Mouse (Mus musculus): Measurements from ENCODE around the gene Ryr2. TPM values are rescaled to one million over a fixed set of nuclear protein-coding genes. Genes with fewer than 3 reads are reported as not detected.
"Not testable (repeated sequence)": the region's sequence is repeated elsewhere in the genome, so short reads cannot be mapped to it uniquely, and the experiment has no call there.

Gene Ryr2
- total RNA-seq, 2 experiments from 2014 or later = not detected

DNA sequence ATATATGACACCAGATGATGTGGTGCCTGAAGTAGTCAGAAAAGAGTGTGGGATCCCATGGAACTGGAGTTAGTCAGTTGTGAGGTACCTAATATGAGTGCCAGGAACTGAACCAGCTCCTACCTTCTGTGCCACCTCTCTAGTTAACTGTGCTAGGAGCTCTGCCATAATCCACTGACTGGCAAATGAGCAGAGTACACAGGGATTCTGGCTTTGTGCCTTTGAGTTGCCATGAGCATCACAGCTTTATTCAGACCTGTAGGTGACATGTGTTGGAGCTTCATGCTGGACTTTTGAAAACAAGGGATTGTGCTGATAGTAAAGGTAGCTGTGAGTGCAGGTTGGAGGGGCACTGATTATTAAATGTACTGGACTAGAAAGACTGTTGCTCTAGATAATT, 539.4 kb downstream of the Ryr2 start:
- no peak for ATAC-seq (replicated peaks; ENCODE audit: poor library complexity)

DNA sequence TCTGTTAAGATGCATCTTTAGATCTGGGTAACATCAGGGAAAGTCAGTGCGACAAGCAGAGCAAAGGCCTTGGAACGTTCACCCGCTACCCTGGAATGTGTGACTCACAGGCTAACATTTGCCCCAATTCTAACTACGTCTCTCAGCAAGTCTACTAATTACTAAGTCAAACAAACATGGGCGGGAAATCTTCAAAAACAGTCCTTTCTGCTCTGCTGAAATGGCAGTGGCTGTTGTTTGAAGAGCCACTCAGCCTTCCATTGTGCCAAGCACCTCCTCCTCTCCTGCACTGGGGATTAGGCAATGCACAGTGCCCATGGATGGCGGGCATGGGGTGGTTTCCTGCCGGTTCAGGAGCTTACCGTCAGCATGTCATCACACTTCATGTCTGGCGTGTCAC, 540.3 kb downstream of the Ryr2 start:
- ATAC-seq (replicated peaks; ENCODE audit: poor library complexity) = no peak

DNA sequence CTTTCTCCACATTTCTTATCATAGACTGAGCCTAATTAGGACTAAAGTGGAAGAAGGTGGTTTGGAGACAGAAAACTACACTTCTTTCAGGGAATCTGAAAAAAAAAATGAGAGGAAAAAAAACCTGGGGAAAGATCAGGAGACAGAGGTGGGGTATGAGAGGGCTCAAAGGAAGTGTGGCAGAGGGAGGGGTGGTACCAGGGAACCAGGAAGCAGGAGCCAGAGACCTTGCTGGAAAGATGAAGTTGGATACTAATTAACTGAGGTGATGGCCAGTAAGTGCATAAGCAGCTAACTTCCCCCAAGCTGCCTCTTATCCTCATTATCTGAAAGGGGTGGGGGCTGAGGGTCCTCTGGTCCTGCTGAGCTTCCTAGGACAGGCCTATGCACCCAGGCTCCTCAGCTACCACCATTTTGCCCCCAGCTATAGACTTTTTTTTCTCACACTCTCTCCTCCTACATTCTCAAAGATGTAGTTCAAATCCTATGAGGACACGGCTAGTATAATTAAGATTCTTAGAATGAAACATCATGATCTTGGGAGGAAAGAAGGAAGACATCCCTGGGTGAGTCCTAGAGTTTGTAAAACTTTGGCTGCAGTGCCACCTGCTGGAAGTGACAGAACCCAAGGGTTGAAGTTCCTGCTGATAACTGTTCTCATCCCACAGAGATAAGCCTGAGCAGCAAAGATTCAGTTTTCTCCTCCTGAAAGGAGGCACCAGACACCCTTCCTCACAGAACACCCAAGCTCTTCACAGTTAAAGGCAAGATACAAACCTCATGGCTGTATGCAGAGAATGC, 543.3 kb downstream of the Ryr2 start:
- ATAC-seq (replicated peaks; ENCODE audit: poor library complexity) = peak; percentile 66

DNA sequence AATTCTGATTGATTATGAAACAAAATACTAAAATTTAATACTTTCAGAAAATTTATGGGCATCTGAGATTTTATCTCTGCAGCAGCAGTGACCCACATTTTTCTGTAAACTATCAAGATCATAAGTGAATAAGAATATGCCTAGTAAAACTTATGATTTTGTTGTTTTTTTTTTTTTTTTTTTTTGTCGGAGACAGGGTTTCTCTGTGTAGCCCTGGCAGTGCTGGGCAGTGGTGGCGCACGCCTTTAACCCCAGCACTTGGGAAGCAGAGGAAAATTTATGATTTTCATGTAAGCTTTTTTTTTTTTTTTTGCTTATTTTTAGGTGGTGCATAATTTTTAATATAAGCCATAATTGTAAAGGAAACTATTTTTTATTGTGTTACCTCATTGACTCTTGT, 557.1 kb downstream of the Ryr2 start:
- no peak for ATAC-seq (replicated peaks; ENCODE audit: poor library complexity)

DNA sequence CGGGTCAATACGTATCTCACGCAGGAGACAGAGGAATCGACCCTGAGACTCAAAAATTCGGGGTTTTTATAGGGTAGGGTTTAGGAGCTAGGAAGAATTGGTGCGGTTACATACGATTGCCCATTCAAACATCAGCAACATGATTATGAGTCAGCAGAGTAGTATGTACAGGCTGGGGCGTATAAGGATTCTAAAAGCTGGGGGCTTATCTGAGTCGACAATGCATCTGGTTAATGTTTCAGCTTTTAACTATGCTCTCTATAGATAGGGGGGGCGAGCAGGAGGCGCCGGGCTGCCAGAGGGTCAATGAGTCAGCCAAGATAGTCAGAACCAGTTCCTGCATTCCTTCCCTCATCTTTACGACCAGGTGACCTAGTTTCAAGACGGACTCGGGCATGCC, 557.6 kb downstream of the Ryr2 start:
- not testable (repeated sequence) for ATAC-seq (replicated peaks; ENCODE audit: poor library complexity)

DNA sequence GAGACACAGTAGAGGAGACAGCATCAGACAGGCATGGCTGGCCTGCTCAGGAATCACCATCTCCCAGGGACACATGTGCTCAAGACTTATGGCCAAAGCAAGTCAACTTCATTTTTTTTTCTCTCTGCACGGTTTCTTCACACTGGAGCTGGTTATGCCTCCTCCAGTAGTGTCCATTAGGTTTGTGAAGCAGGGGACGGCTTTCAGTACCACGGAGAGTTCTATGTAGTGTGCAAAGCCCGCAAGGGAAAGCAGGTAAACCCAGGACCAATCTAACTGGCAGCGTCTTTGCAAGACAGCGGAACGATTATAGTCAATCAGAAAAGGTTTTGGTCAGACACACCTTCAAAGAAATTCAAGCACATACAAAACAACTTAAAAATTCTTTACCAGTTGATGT, 560.9 kb downstream of the Ryr2 start:
- no peak for ATAC-seq (replicated peaks; ENCODE audit: poor library complexity)

DNA sequence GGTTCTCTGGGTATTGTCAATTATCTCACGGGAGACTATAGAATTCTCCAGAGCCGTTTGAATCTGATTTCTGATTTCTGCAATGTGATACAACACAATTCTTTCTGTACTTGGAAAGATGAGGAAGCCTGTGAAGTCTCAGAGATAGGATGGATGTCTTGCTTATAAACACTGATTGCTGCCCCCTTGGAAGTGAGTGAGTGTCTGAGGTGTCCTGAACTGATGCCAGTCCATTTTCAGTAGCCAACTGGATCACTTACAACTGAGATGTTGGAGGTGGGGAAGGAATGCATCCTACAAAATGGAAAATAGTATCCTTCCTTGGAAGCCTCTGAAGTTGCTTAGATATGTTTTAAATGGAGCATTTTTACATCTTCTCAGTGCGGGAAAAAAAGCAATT, 564.2 kb downstream of the Ryr2 start:
- no peak for ATAC-seq (replicated peaks; ENCODE audit: poor library complexity)

DNA sequence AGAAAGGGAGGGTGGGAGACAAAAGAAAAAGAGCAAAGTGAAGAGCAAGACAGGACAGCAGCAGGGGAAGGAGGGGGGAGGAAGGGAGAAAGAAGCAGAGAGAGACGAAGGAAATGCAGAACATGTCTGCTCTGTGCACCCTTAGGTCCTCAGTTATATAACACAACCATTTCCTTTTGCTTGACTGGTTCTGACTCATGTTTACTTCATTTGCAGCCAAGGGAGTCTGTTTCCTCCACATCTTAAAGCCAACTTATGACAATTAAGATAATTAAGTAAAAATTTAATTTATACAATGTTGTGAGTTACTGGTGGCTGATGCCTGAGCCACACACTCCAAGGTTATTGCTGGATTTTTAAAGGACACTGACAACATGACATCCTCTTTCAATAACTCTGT, 569.9 kb downstream of the Ryr2 start:
- ATAC-seq (replicated peaks; ENCODE audit: poor library complexity) = no peak

DNA sequence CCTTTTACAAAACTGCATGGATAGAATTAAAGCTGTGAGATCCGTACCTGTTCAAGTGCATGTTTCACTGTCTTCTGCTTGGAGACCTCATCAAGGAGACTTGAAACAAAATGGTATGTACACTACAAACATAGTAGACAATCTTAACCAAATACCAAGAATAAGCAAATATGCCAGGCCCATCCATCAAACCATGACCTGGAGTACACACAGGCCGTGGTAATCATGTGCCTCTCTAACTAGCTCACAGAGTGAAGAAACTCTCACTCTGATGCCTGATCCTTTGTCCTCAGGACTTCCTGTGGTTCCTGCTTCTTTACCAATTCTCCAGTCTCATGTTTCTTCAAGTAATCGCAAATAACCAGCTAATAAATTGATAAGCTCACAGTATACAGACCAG, 570.9 kb downstream of the Ryr2 start:
- ATAC-seq (replicated peaks; ENCODE audit: poor library complexity) = no peak

DNA sequence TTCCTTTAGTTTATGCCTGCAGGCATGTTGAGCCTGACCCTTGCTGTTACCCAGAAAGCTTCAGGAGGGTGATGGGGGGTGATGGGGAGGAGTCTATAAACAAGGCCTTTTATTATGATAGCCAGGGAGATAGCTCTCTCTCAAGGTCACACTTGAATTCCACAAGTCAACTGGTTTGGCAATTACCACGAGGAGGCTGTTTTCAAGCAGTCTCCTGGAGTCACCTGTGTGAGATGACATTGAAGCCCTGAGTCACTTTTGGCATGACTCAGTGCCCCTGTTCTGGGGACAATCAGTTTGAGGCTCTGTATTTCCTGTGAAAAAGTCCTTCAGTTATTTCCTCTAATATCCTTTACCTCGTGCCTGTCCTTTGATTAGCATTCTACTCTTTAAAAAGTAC, 573.5 kb downstream of the Ryr2 start:
- no peak for ATAC-seq (replicated peaks; ENCODE audit: poor library complexity)

DNA sequence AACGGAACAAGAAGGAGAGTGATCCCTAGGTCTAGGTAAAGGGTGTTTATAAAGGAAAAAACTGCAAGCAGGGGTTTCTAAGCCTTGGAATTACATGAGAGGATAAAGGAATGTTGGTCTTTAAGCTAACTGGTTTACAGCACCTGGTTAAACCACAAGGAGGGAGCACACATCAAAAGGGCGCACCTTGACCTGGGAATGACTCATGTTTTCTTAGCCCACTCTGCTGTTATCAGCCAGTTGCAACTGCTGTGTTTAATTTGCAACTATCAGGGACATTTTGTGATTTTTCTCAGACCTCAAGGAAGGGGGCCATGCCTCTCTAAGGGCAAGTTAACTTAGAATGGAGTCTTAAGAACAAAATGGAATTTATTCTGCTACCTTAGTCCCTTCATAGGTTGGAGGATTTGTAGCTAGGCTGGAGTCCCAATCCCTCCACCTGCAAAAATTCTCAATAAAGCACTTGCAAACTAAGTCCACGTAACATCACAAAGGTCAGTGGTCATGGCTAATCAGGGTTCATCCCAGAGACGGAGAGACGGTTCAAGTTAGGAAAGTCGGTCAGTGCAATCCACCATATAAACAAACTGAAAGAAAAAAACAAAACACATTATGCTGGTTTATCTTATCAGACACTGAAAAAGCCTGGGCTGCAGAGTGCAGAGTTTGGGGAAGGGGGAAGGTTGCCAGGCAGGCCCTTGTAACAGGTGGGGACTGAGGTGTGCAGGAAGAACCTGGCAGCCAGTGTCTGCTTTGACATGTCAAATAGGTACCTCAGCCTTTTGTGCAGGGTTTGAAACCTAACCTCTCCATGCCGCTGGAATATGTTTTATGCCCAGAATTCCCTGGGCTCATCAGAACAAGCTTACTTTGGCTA, 574.5 kb downstream of the Ryr2 start:
- no peak for ATAC-seq (replicated peaks; ENCODE audit: poor library complexity)

DNA sequence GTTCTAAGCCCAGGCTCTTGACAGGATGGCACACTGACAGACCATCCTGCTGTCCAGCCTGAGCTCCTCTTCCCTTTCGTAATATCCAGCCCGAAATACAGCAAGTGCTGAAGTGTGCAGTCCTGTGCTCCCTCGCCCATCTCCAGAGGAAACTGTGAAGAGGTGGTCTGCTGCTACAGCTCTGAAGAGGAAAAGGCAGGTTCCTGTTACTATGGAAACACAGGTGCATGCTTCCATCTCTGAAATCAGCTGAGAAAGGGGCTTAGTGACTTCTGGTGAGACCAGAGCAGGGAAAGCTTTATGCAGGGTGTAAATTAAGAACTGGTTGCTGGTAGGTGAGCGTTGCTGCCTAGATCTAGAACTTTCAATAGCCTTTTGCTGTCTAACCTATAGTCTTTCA, 583.1 kb downstream of the Ryr2 start:
- no peak for ATAC-seq (replicated peaks; ENCODE audit: poor library complexity)

DNA sequence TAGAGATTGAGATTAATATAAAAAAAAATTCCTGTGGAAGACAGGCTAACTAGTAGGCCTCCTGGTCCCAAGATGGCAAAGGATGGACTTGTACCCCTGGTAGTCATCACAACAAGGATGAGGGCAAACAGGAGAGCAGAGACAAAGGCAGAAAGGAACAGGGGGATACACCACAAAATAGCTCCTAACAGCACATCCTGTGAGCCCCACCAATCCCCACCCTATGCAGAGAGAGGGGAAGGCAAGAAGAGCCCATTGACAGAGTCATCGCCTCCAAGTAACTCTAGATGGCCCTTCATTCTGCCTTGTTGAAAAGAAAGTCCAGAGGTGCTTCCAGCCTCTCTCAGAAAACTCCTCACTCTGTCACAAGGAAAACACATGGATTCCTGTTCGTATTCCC, 586.0 kb downstream of the Ryr2 start:
- ATAC-seq (replicated peaks; ENCODE audit: poor library complexity) = no peak

DNA sequence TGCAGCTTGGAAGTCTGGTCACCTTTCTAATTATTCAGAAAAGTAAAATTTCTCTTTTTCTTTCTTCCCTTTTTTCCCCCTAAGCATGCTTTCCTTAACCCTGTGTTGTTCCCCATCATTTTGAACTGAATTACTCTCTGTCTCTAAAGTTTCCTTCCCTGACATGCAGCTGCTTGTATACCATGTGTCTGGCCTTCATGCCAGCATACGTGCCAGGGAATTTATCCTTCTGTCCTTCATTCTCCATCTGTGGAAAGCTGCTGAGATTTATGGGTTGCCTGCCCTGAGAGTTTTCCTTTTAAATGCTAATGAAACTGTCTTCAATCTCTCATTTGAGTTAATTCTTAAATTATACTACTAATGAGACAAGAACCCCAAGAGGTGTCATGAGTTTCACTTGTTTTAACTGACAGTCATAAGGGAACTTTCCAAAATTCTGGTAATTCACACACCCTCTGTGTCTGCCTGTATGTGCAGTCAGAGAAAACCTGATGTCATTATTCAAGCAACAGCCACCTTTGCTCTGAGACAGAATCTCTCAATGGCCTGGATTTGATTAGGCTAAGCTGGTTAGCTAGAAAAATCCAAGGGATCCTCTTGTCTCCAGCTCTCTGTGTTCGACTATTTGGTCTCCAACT, 595.1 kb downstream of the Ryr2 start:
- ATAC-seq (replicated peaks; ENCODE audit: poor library complexity) = no peak

Other genes with a start within 250 kb of the Ryr2 start
- 23.8 and 24.4 TPM in 2 replicates for gene Mtr, start 151.2 kb upstream of the Ryr2 start, total RNA-seq (2015)
- 36.5 and 42.5 TPM in 2 replicates for gene Mtr, start 151.2 kb upstream of the Ryr2 start, total RNA-seq (2017)
- gene Actn2, start 233.8 kb upstream of the Ryr2 start, total RNA-seq (2015) = 0.10 and 0.20 TPM in 2 replicates
- not detected in 2 replicates for gene Actn2, start 233.8 kb upstream of the Ryr2 start, total RNA-seq (2017)

All from megakaryocyte progenitor cell, adult 5-6 weeks (primary cell).